ENCODE assay signal across 10 mouse cellular contexts in genomic region chr6:117937222-117937932, GRCm38 (mm10). TPM values are rescaled to one million over a fixed set of nuclear protein-coding genes. Genes with fewer than 3 reads are reported as not detected.
DNase-seq lines count a peak whose midpoint lies in the region; ATAC-seq and TF ChIP-seq lines count a peak whose summit lies in the region.
"Had no signal": no experiment of that assay in that cellular context is flagged by ENCODE, and none has a peak within 500 bp of the region (broad histone marks: within the 10 kb centered on the region; RNA-seq: fewer than 3 reads in every experiment).

Gene Fxyd4, minus strand, starts transcription at chr6:117937692.

- no peaks in the 10 kb centered on the region for H3K9me3 ChIP-seq in lung, embryonic 16.5 days (ENCODE audit: control insufficient read depth, low read length)
- no peaks in the 10 kb centered on the region for H3K9me3 ChIP-seq in liver, postnatal 0 days (ENCODE audit: low read length)
- H3K9me3 ChIP-seq: forebrain, embryonic 12.5 days; megakaryocyte, embryonic 14.5 days had no signal

- no peak within 1 kb of the TSS for H3K4me3 ChIP-seq in lung, embryonic 16.5 days (ENCODE audit: low read length)
- H3K4me3 ChIP-seq in liver, postnatal 0 days (ENCODE audit: low read depth, low read length), result no peak within 1 kb of the TSS
- H3K4me3 ChIP-seq: forebrain, embryonic 12.5 days; megakaryocyte, embryonic 14.5 days had no signal

- DNase-seq in CD4-positive helper T cell, adult 2 months (ENCODE audit: low read depth, low spot score), result peak; percentile 70
- DNase-seq in CD8-positive naive resting alpha-beta T cell, adult 2 months (ENCODE audit: low read depth in 2 of 2, low spot score in 2 of 2), result peak; percentile 38 to 44
- DNase-seq in kidney, adult 18-20 months, result peak; percentile 27
- DNase-seq in right cerebral cortex, postnatal 36 days (ENCODE audit: low spot score in 2 of 2), result no peak
- DNase-seq in cerebellum, postnatal 14 days, result no peak
- DNase-seq in liver, postnatal 0 days, result no peak
- DNase-seq: left cerebral cortex, postnatal 4 days had no signal

- no peaks in the 10 kb centered on the region for H3K4me1 ChIP-seq in lung, embryonic 16.5 days (replicated peaks; ENCODE audit: control insufficient read depth, insufficient read depth, low read length)
- H3K4me1 ChIP-seq in liver, postnatal 0 days (ENCODE audit: insufficient read depth), result no peaks in the 10 kb centered on the region
- H3K4me1 ChIP-seq: forebrain, embryonic 12.5 days had no signal

- no peak within 1 kb of the TSS for H3K4me2 ChIP-seq in lung, embryonic 16.5 days (ENCODE audit: low read depth, low read length)
- H3K4me2 ChIP-seq in liver, postnatal 0 days (ENCODE audit: low read depth, low read length), result no peak within 1 kb of the TSS
- H3K4me2 ChIP-seq: forebrain, embryonic 12.5 days had no signal

- no peak for TF ChIP-seq EP300 in liver, postnatal 0 days (IDR thresholded peaks at IDR 0.05; ENCODE audit: low read depth)

- WGBS in lung, embryonic 16.5 days, result 51% methylated on average over 10 of the region's 10 CpGs
- 63% methylated on average over 10 of the region's 10 CpGs for WGBS in liver, postnatal 0 days (ENCODE audit: insufficient replicate concordance)

- H3K27me3 ChIP-seq in lung, embryonic 16.5 days (ENCODE audit: control insufficient read depth, insufficient read depth, low read depth, low read length), result no peaks in the 10 kb centered on the region
- H3K27me3 ChIP-seq in liver, postnatal 0 days (ENCODE audit: insufficient read depth, low read length), result no peaks in the 10 kb centered on the region
- H3K27me3 ChIP-seq: forebrain, embryonic 12.5 days had no signal

- ATAC-seq in lung, embryonic 16.5 days (ENCODE audit: low read depth), result peak; percentile 95
- ATAC-seq in liver, postnatal 0 days, result no peak

- no peaks in the 10 kb centered on the region for H3K36me3 ChIP-seq in lung, embryonic 16.5 days (ENCODE audit: control insufficient read depth, insufficient read depth, low read length)
- H3K36me3 ChIP-seq in liver, postnatal 0 days (replicated peaks; ENCODE audit: insufficient read depth, low read length), result no peaks in the 10 kb centered on the region
- H3K36me3 ChIP-seq: forebrain, embryonic 12.5 days had no signal

- no peak within 1 kb of the TSS for H3K9ac ChIP-seq in lung, embryonic 16.5 days (ENCODE audit: low read length)
- H3K9ac ChIP-seq in liver, postnatal 0 days (replicated peaks), result no peak within 1 kb of the TSS
- H3K9ac ChIP-seq: forebrain, embryonic 12.5 days had no signal

- H3K27ac ChIP-seq in lung, embryonic 16.5 days (ENCODE audit: low read length), result peak within 1 kb of the TSS; percentile 62
- no peak within 1 kb of the TSS for H3K27ac ChIP-seq in liver, postnatal 0 days (ENCODE audit: low read depth)
- H3K27ac ChIP-seq: forebrain, embryonic 12.5 days had no signal

- no peak for TF ChIP-seq CTCF in liver, postnatal 0 days (IDR thresholded peaks at IDR 0.05; ENCODE audit: low read depth)

RNA-seq across cellular contexts. Expression of gene Fxyd4, which starts in this region (rescaled TPM):
- 6.1 and 6.6 TPM in 2 replicates for polyA plus RNA-seq in lung, embryonic 16.5 days (2015; fragmentation: Nextera tagmentation; extraction: Ambion mirVana)
- 0.20 TPM in 1 of 2 replicates, not detected in the other for polyA plus RNA-seq in liver, postnatal 0 days (2015; fragmentation: Nextera tagmentation; extraction: Ambion mirVana)

Comparison
In these comparisons a context has a peak if more than half of its experiments do, and no peak if none do; other contexts are left out.
1. DNase-seq: peak in CD4-positive helper T cell, adult 2 months (single experiment), CD8-positive naive resting alpha-beta T cell, adult 2 months (2 of 2) and kidney, adult 18-20 months (single experiment); none in right cerebral cortex, postnatal 36 days (0 of 2), cerebellum, postnatal 14 days (0 of 2) and liver, postnatal 0 days (single experiment).